9 mouse cellular contexts compared by ENCODE assay signal in the genomic region with DNA sequence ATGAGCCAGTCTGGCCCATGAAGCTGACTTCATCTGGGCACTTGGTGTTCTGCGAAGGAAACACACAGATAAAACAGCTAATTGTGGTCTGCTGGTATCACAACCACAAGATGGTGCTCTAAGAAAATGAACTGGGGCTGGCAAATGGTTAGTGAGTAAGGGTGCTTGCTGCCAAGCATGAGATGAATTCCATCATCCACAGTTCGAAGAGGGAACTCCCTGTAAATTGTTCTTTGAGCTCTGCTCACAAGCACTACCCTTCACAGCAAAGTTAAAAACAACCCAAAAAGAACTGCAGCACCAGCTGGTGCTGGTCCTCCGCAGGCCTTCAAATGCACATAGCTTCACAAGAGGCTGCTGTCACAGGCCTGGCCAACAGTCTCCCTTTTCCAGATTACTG. TPM values are rescaled to one million over a fixed set of nuclear protein-coding genes. Genes with fewer than 3 reads are reported as not detected.
A peak's percentile ranks its signal among the peaks of the same experiment; 100 is the strongest.
DNase-seq lines count a peak whose midpoint lies in the region; ATAC-seq and TF ChIP-seq lines count a peak whose summit lies in the region.
"Had no signal": no experiment of that assay in that cellular context is flagged by ENCODE, and none has a peak within 500 bp of the region (broad histone marks: within the 10 kb centered on the region; RNA-seq: fewer than 3 reads in every experiment).

No protein-coding gene starts in this region.

- H3K4me1 ChIP-seq in MEL (ENCODE audit: control insufficient read depth in 1 of 2, insufficient read depth in 2 of 2, low read length in 2 of 2), result peaks cover 5 to 16% of the 10 kb centered on the region in 2 experiments
- peaks cover 3% of the 10 kb centered on the region; the same call in 1 of the 2 replicates for H3K4me1 ChIP-seq in kidney, adult 2 months (ENCODE audit: control insufficient read depth, insufficient read depth, low read length)
- peaks cover 19% of the 10 kb centered on the region for H3K4me1 ChIP-seq in lung, embryonic 15.5 days

- H3K9me3 ChIP-seq in MEL (replicated peaks; ENCODE audit: insufficient read depth, low read length), result no peaks in the 10 kb centered on the region
- no peaks in the 10 kb centered on the region for H3K9me3 ChIP-seq in lung, embryonic 15.5 days

- H3K79me2 ChIP-seq in MEL (ENCODE audit: control insufficient read depth, insufficient read depth, low read length, poor library complexity), result no peaks in the 10 kb centered on the region

- no peak for TF ChIP-seq EP300 in MEL (IDR thresholded peaks at IDR 0.05; ENCODE audit: low read depth in 1 of 2, low read length in 2 of 2)

- TF ChIP-seq POLR2A in MEL (IDR thresholded peaks at IDR 0.05; ENCODE audit: control insufficient read depth in 1 of 2, insufficient read depth in 1 of 2, low read depth in 1 of 2, low read length in 2 of 2, poor library complexity in 1 of 2), result no peak
- TF ChIP-seq POLR2A in kidney, adult 2 months (IDR thresholded peaks at IDR 0.05; ENCODE audit: low read depth, low read length), result no peak

- peak; percentile 40 for DNase-seq in gastrocnemius, adult 2 months
- no peak for DNase-seq in gastrocnemius, adult 8-10 months (ENCODE audit: low spot score in 2 of 2)
- peak; percentile 45 for DNase-seq in MEL (ENCODE audit: low read depth, low spot score)
- peak; percentile 35 to 56 for DNase-seq in cerebellum, postnatal 36 days
- peak; percentile 59 for DNase-seq in kidney, adult 2 months
- no peak for DNase-seq in natural killer cell, adult 2 months (ENCODE audit: low spot score in 2 of 2)
- DNase-seq in embryo, embryonic 9.5 days (ENCODE audit: extremely low spot score), result no peak

- H3K27me3 ChIP-seq in MEL (ENCODE audit: control insufficient read depth in 1 of 2, insufficient read depth in 2 of 2, low read length in 2 of 2), result no peaks in the 10 kb centered on the region
- H3K27me3 ChIP-seq in kidney, adult 2 months (replicated peaks; ENCODE audit: control insufficient read depth, insufficient read depth, low read length), result no peaks in the 10 kb centered on the region
- no peaks in the 10 kb centered on the region for H3K27me3 ChIP-seq in lung, embryonic 15.5 days
- H3K27me3 ChIP-seq: Patski had no signal

- 47% methylated on average over 3 of the region's 3 CpGs for WGBS in kidney, adult 2 months
- WGBS in lung, embryonic 15.5 days, result 55% methylated on average over 3 of the region's 3 CpGs

- H3K4me2 ChIP-seq in lung, embryonic 15.5 days, result no peak overlapping the region

- intact Hi-C loops in gastrocnemius, adult 2 months (cut with DNase I), result loop anchor here (2.0 to 5.0 kb wide), 2 partner anchors 133 to 152 kb away; no protein-coding TSS in a partner anchor

- H3K36me3 ChIP-seq in MEL (ENCODE audit: control insufficient read depth in 1 of 2, insufficient read depth in 2 of 2, low read length in 2 of 2), result peaks cover 7 to 17% of the 10 kb centered on the region in 2 experiments
- H3K36me3 ChIP-seq in kidney, adult 2 months (ENCODE audit: control insufficient read depth, insufficient read depth, low read length), result no peaks in the 10 kb centered on the region; the same call in 1 of the 2 replicates
- H3K36me3 ChIP-seq in lung, embryonic 15.5 days, result peaks cover 65% of the 10 kb centered on the region

- H3K4me3 ChIP-seq in gastrocnemius, adult 2 months, result no peak overlapping the region
- no peak overlapping the region for H3K4me3 ChIP-seq in MEL (ENCODE audit: control insufficient read depth in 1 of 2, insufficient read depth in 1 of 2, low read depth in 2 of 2, low read length in 2 of 2)
- no peak overlapping the region for H3K4me3 ChIP-seq in kidney, adult 2 months (ENCODE audit: insufficient read depth, low read depth, low read length)
- H3K4me3 ChIP-seq in lung, embryonic 15.5 days, result no peak overlapping the region

- no peak overlapping the region for H3K9ac ChIP-seq in MEL (ENCODE audit: control insufficient read depth, low read depth, low read length, poor library complexity, severe bottlenecking)
- H3K9ac ChIP-seq in lung, embryonic 15.5 days, result no peak overlapping the region

- TF ChIP-seq RAD21 in MEL (IDR thresholded peaks at IDR 0.05; ENCODE audit: low read depth, low read length), result peak; percentile 54

- H3K27ac ChIP-seq in gastrocnemius, adult 2 months, result peak overlapping the region; percentile 20; the same call in 1 of the 2 replicates
- H3K27ac ChIP-seq in MEL (ENCODE audit: control insufficient read depth, low read depth, low read length), result no peak overlapping the region
- H3K27ac ChIP-seq in kidney, adult 2 months (ENCODE audit: insufficient read depth, low read depth, low read length), result no peak overlapping the region
- H3K27ac ChIP-seq in lung, embryonic 15.5 days, result peak overlapping the region; percentile 66; the same call in 1 of the 2 replicates

- peak; percentile 60 for ATAC-seq in lung, embryonic 15.5 days (ENCODE audit: borderline replicate concordance, extremely low read depth, low FRiP score, low TSS enrichment)
- ATAC-seq: Patski had no signal

- peak; percentile 72 for TF ChIP-seq CTCF in gastrocnemius, adult 2 months (IDR thresholded peaks at IDR 0.05)
- TF ChIP-seq CTCF in MEL (IDR thresholded peaks at IDR 0.05 in 2 of 3, conservative IDR thresholded peaks at IDR 0.05 in 1 of 3; ENCODE audit: control insufficient read depth in 1 of 3, insufficient read depth in 1 of 3, low read depth in 2 of 3, low read length in 3 of 3, poor library complexity in 1 of 3, severe bottlenecking in 1 of 3), result peak in 1 of 3 experiments; percentile 57; a peak in 2 of 6 replicates
- peak; percentile 23; the same call in 1 of the 2 replicates for TF ChIP-seq CTCF in kidney, adult 2 months (conservative IDR thresholded peaks at IDR 0.05; ENCODE audit: insufficient read depth, insufficient read length, low read depth, low read length)

TF ChIP-seq in MEL, 35 proteins besides CTCF, POLR2A, EP300 and RAD21:
- TF ChIP-seq BHLHE40 (IDR thresholded peaks at IDR 0.05; ENCODE audit: borderline replicate concordance, low read depth, low read length), result no peak
- no peak for TF ChIP-seq USF1 (IDR thresholded peaks at IDR 0.05; ENCODE audit: low read depth, low read length)
- TF ChIP-seq ZC3H11A (IDR thresholded peaks at IDR 0.05; ENCODE audit: low read depth, low read length), result peak; percentile 27; the same call in 1 of the 2 replicates
- peak; percentile 59 for TF ChIP-seq SMC3 (IDR thresholded peaks at IDR 0.05; ENCODE audit: low read depth, low read length)
TF ChIP-seq in MEL: peak in this region for 2.

RNA-seq across cellular contexts. Expression of a gene that starts 27.8 kb away (rescaled TPM):
- total RNA-seq in gastrocnemius, adult 2 months (2021), result 100 to 1,000 TPM; 195 to 201 TPM
- total RNA-seq in gastrocnemius, adult 8-10 months (2022), result 100 to 1,000 TPM; 192 to 246 (median 237) TPM
- 16.4 and 18.1 TPM in 2 replicates for total RNA-seq in MEL (2012; rRNA removed)
- polyA plus RNA-seq in MEL (2012; ENCODE audit: insufficient read depth in 1 of 2, insufficient read length in 2 of 2, low read depth in 1 of 2, low replicate concordance in 2 of 2, missing spikeins in 1 of 2), result 10 to 100 TPM in 1 of 2 experiments, not detected in 1; 34.6 TPM
- polyA plus RNA-seq in kidney, adult 2 months (2012; rRNA removed), result 139 and 147 TPM in 2 replicates
- 396 and 422 TPM in 2 replicates for polyA plus RNA-seq in lung, embryonic 15.5 days (2015; fragmentation: Nextera tagmentation; extraction: Ambion mirVana)

Comparison
In these comparisons a context has a peak if more than half of its experiments do, and no peak if none do; other contexts are left out.
1. DNase-seq: peak in gastrocnemius, adult 2 months (single experiment), MEL (single experiment), cerebellum, postnatal 36 days (2 of 2) and kidney, adult 2 months (single experiment); none in gastrocnemius, adult 8-10 months (0 of 2), natural killer cell, adult 2 months (0 of 2) and embryo, embryonic 9.5 days (single experiment).
2. H3K27ac ChIP-seq: peak in gastrocnemius, adult 2 months (single experiment) and lung, embryonic 15.5 days (single experiment); none in MEL (single experiment) and kidney, adult 2 months (single experiment).
3. RNA of a gene that starts 27.8 kb away (total RNA-seq): 192 to 246 TPM in gastrocnemius, adult 8-10 months and 195 to 201 TPM in gastrocnemius, adult 2 months; 16.4 to 18.1 TPM in MEL; every median in the first group is over 10 times any median in the second.